Mouse (Mus musculus): ENCODE measurements around the gene Mcub.

DNA sequence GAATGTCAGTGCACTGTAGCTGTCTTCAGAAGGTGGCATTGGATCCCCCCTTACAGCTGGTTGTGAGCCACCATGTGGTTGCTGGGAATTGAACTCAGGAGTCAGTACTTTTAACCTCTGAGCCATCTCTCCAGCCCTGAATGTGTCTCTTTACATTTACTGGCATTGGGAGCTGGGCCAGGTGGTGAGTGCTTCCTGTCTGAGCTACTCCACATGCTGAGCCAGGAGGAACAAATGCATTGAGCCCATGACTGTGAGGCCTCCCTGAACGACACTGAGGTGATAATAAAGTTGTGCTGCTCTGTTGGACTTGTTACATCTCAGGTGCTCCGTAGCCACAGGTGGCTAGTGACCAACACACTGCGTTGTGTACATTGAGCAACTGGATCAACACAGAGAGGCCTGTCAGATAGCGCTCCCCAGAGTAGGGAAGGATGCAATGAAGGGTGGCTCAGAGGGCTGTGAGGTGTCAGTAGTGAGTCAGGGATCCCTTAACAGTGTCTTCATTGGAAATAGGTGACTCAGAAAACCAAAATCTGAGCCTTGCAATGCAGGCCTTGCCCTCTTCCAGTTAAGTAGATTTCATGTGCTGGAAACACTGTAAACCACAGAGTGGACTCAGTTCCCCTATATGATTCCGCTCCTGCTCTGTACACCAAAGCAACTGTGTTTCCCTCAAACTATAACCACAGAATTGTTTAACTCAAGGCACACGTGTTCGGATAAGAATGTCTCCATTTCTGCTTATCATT lies 65.4 kb downstream of the Mcub start:
- TF ChIP-seq POLR2A (IDR thresholded peaks at IDR 0.05; ENCODE audit: extremely low read depth, insufficient read depth, low read length) (no peak), CTCF (IDR thresholded peaks at IDR 0.05; ENCODE audit: low read depth, low read length) (no peak)

Data from liver, adult 2 months (tissue).